Mouse (Mus musculus): ENCODE measurements around the gene Mcm10. TPM values are rescaled to one million over a fixed set of nuclear protein-coding genes. Genes with fewer than 3 reads are reported as not detected.

The Mcm10 gene
- polyA plus RNA-seq, 1 experiment from 2014 or later, result 12.1 TPM

DNA sequence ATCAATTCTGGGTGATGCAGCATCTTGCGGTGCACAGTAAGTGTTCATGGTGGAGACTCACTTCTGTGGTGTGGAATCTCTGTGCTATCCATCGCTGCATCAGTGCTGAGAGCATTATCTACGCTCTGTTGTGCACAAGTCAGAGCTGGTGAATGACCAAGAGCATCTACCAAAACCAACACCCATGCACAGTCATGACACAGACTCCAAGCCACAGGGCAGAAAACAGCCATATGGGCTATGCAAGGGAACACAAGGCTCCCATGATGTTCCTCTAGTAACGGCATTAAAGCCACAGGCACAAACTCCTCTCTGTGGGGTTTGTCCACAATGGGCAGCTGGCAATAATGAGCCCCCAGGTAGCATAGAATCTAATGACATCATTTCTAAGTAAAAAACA lies 17.2 kb upstream of the Mcm10 start:
- H3K4me3 ChIP-seq, result no peak overlapping the region
- no peaks in the 10 kb centered on the region for H3K9me3 ChIP-seq (replicated peaks)
- peaks cover 4% of the 10 kb centered on the region; the same call in 1 of the 2 replicates for H3K36me3 ChIP-seq
- H3K27me3 ChIP-seq, result no peaks in the 10 kb centered on the region
- H3K9ac ChIP-seq, result no peak overlapping the region
- H3K27ac ChIP-seq, result no peak overlapping the region
- no peak for ATAC-seq (replicated peaks; ENCODE audit: insufficient number of reproducible peaks, insufficient read depth, low FRiP score, low read depth)
- H3K4me1 ChIP-seq (replicated peaks), result peaks cover 5% of the 10 kb centered on the region; the same call in 1 of the 2 replicates
- no peak overlapping the region for H3K4me2 ChIP-seq
- 89% methylated on average over 4 of the region's 4 CpGs for WGBS

DNA sequence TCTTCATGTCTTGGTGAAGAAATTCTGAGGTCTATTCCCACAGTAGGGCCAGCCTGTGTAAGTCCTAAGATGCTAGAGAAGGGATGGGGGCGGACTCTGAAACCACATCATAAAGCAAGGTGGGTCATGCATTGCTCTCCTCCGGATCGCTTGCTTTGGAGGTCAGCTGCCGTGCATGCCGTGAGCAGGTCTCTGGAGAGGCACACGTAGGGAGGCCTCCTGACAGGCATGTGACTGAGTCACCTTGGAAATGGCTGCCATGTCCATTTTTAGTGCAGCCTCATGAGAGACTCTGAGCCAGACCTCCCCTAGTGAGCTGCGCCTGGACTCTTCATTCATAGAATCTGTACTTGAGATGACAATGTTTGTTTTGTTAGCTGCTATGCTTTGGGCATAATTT lies 15.5 kb upstream of the Mcm10 start:
- Histone ChIP-seq H3K9me3 (replicated peaks) (no peaks in the 10 kb centered on the region), H3K4me1 (replicated peaks) (peaks cover 3% of the 10 kb centered on the region; the same call in 1 of the 2 replicates), H3K36me3 (peaks cover 4% of the 10 kb centered on the region; the same call in 1 of the 2 replicates), H3K27ac (no peak overlapping the region), H3K4me3 (no peak overlapping the region), H3K4me2 (no peak overlapping the region), H3K27me3 (no peaks in the 10 kb centered on the region), H3K9ac (no peak overlapping the region)
- ATAC-seq (replicated peaks; ENCODE audit: insufficient number of reproducible peaks, insufficient read depth, low FRiP score, low read depth), result no peak
- 58% methylated on average over 7 of the region's 7 CpGs for whole genome bisulfite sequencing

GRCm38 (mm10) chr2:5027057-5027456 lies 14.5 kb upstream of the Mcm10 start:
- H3K27me3 ChIP-seq, result no peaks in the 10 kb centered on the region
- ATAC-seq (replicated peaks; ENCODE audit: insufficient number of reproducible peaks, insufficient read depth, low FRiP score, low read depth), result no peak
- H3K9ac ChIP-seq, result no peak overlapping the region
- peaks cover 3% of the 10 kb centered on the region; the same call in 1 of the 2 replicates for H3K4me1 ChIP-seq (replicated peaks)
- 89% methylated on average over 6 of the region's 6 CpGs for whole genome bisulfite sequencing
- no peaks in the 10 kb centered on the region for H3K9me3 ChIP-seq (replicated peaks)
- H3K27ac ChIP-seq, result no peak overlapping the region
- H3K36me3 ChIP-seq, result peaks cover 4% of the 10 kb centered on the region; the same call in 1 of the 2 replicates
- no peak overlapping the region for H3K4me2 ChIP-seq
- no peak overlapping the region for H3K4me3 ChIP-seq

- no peaks in the 10 kb centered on the region for H3K27me3 ChIP-seq
- peaks cover 4% of the 10 kb centered on the region; the same call in 1 of the 2 replicates for H3K36me3 ChIP-seq
- H3K9me3 ChIP-seq (replicated peaks), result no peaks in the 10 kb centered on the region
- 49% methylated on average over 4 of the region's 4 CpGs for WGBS
- H3K4me3 ChIP-seq, result no peak overlapping the region
- H3K9ac ChIP-seq, result no peak overlapping the region
- no peak overlapping the region for H3K4me2 ChIP-seq
- ATAC-seq (replicated peaks; ENCODE audit: insufficient number of reproducible peaks, insufficient read depth, low FRiP score, low read depth), result no peak
- H3K4me1 ChIP-seq (replicated peaks), result peaks cover 3% of the 10 kb centered on the region; the same call in 1 of the 2 replicates
- H3K27ac ChIP-seq, result no peak overlapping the region
These were observed 12.7 kb upstream of the Mcm10 start for GRCm38 (mm10) chr2:5025162-5025733.

GRCm38 (mm10) chr2:5023699-5024399 lies 11.3 kb upstream of the Mcm10 start:
- H3K27me3 ChIP-seq, result no peaks in the 10 kb centered on the region
- H3K9me3 ChIP-seq (replicated peaks), result no peaks in the 10 kb centered on the region
- 74% methylated on average over 14 of the region's 14 CpGs for WGBS
- no peak overlapping the region for H3K4me2 ChIP-seq
- no peak overlapping the region for H3K9ac ChIP-seq
- peaks cover 4% of the 10 kb centered on the region; the same call in 1 of the 2 replicates for H3K36me3 ChIP-seq
- H3K4me3 ChIP-seq, result no peak overlapping the region
- ATAC-seq (replicated peaks; ENCODE audit: insufficient number of reproducible peaks, insufficient read depth, low FRiP score, low read depth), result no peak
- no peak overlapping the region for H3K27ac ChIP-seq
- peaks cover 3% of the 10 kb centered on the region; the same call in 1 of the 2 replicates for H3K4me1 ChIP-seq (replicated peaks)

GRCm38 (mm10) chr2:5023275-5023674 lies 10.7 kb upstream of the Mcm10 start:
- Histone ChIP-seq H3K4me1 (replicated peaks) (peaks cover 3% of the 10 kb centered on the region; the same call in 1 of the 2 replicates), H3K4me3 (no peak overlapping the region), H3K27me3 (no peaks in the 10 kb centered on the region), H3K4me2 (no peak overlapping the region), H3K9me3 (replicated peaks) (no peaks in the 10 kb centered on the region), H3K9ac (no peak overlapping the region), H3K36me3 (peaks cover 4% of the 10 kb centered on the region; the same call in 1 of the 2 replicates), H3K27ac (no peak overlapping the region)
- no peak for ATAC-seq (replicated peaks; ENCODE audit: insufficient number of reproducible peaks, insufficient read depth, low FRiP score, low read depth)
- 16% methylated on average over 2 of the region's 2 CpGs for WGBS

- H3K27ac ChIP-seq, result no peak overlapping the region
- no peak overlapping the region for H3K4me2 ChIP-seq
- H3K27me3 ChIP-seq, result no peaks in the 10 kb centered on the region
- H3K9me3 ChIP-seq (replicated peaks), result no peaks in the 10 kb centered on the region
- no peak for ATAC-seq (replicated peaks; ENCODE audit: insufficient number of reproducible peaks, insufficient read depth, low FRiP score, low read depth)
- peaks cover 3% of the 10 kb centered on the region; the same call in 1 of the 2 replicates for H3K4me1 ChIP-seq (replicated peaks)
- H3K36me3 ChIP-seq, result no peaks in the 10 kb centered on the region
- no peak overlapping the region for H3K4me3 ChIP-seq
- 69% methylated on average over 1 of the region's 1 CpGs for WGBS
- H3K9ac ChIP-seq, result no peak overlapping the region
These were observed 7.1 kb upstream of the Mcm10 start for GRCm38 (mm10) chr2:5019708-5020107.

DNA sequence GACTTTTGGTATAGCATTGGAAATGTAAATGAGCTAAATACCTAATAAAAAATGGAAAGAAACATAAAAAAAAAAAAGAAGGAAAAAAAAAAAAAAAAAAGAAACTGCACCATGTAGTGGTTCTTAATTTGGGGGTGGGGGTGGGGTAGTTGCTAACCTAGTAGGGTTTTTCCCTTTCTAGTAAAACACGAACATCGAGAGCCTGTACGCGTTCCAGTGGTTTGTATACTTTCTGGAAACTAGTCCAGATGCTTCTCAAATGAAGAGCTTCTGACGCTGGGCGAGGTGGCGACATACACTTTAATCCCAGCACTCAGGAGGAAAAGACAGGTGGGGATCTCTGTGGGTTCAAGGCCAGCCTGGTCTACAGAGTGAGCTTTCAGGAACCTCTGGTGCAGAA lies 4.3 kb upstream of the Mcm10 start:
- no peak for ATAC-seq (replicated peaks; ENCODE audit: insufficient number of reproducible peaks, insufficient read depth, low FRiP score, low read depth)
- Histone ChIP-seq H3K27me3 (no peaks in the 10 kb centered on the region), H3K27ac (no peak overlapping the region), H3K9ac (no peak overlapping the region), H3K4me2 (no peak overlapping the region), H3K36me3 (no peaks in the 10 kb centered on the region), H3K9me3 (replicated peaks) (no peaks in the 10 kb centered on the region), H3K4me1 (replicated peaks) (peaks cover 2% of the 10 kb centered on the region), H3K4me3 (no peak overlapping the region)
- 84% methylated on average over 7 of the region's 7 CpGs for WGBS

DNA sequence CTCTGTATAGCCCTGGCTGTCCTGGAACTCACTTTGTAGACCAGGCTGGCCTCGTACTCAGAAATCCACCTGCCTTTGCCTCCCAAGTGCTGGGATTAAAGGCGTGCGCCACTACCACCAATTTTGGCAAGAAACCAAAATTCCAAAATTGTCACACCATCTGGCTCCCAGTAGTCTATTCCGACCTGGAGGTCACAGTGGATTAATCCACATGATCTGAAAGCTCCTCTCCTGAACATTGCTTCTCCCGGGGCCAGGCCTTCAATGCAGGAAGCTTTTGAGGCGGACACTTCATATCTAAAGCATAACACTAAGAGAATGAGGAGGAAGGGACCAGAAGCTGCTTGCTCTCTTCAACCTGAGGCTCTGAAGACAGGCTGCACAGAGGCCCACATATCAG lies 2.9 kb upstream of the Mcm10 start:
- peaks cover 8% of the 10 kb centered on the region for H3K4me1 ChIP-seq (replicated peaks)
- H3K9ac ChIP-seq, result no peak overlapping the region
- no peak for ATAC-seq (replicated peaks; ENCODE audit: insufficient number of reproducible peaks, insufficient read depth, low FRiP score, low read depth)
- H3K27me3 ChIP-seq, result no peaks in the 10 kb centered on the region
- 78% methylated on average over 6 of the region's 6 CpGs for WGBS
- no peaks in the 10 kb centered on the region for H3K9me3 ChIP-seq (replicated peaks)
- H3K36me3 ChIP-seq, result no peaks in the 10 kb centered on the region
- H3K4me2 ChIP-seq, result no peak overlapping the region
- no peak overlapping the region for H3K27ac ChIP-seq
- no peak overlapping the region for H3K4me3 ChIP-seq

DNA sequence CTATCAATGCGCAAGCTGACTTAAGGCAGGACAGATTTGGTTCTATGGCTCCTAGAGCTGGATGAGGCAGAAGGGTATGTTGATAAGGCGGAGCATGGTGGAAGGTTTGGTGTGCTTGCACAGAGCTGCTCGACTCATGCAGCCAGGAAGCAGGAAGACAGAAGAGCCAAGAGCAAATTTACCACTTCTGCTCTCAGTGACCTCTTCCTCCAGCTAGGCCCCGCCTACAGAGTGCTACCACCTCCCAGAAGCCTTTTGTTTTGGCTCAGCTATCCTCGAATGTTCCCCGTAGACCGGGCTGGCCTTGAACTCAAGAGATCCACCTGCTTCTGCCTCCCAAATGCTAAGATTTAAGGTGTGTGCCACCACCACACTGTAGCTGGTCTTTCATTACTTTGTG lies 2.0 kb upstream of the Mcm10 start:
- H3K27ac ChIP-seq, result no peak overlapping the region
- ATAC-seq (replicated peaks; ENCODE audit: insufficient number of reproducible peaks, insufficient read depth, low FRiP score, low read depth), result no peak
- H3K9me3 ChIP-seq (replicated peaks), result no peaks in the 10 kb centered on the region
- peaks cover 8% of the 10 kb centered on the region for H3K4me1 ChIP-seq (replicated peaks)
- no peak overlapping the region for H3K9ac ChIP-seq
- no peak overlapping the region for H3K4me3 ChIP-seq
- H3K27me3 ChIP-seq, result no peaks in the 10 kb centered on the region
- H3K36me3 ChIP-seq, result no peaks in the 10 kb centered on the region
- 71% methylated on average over 7 of the region's 7 CpGs for WGBS
- H3K4me2 ChIP-seq, result no peak overlapping the region

- Histone ChIP-seq H3K9ac (peak overlapping the region; percentile 65), H3K4me1 (replicated peaks) (peaks cover 8% of the 10 kb centered on the region), H3K9me3 (replicated peaks) (no peaks in the 10 kb centered on the region), H3K27ac (no peak overlapping the region), H3K27me3 (no peaks in the 10 kb centered on the region), H3K4me2 (peak overlapping the region; percentile 81), H3K36me3 (peaks cover 13% of the 10 kb centered on the region), H3K4me3 (peak overlapping the region; percentile 85)
- WGBS, result 10% methylated on average over 8 of the region's 8 CpGs
- ATAC-seq (replicated peaks; ENCODE audit: insufficient number of reproducible peaks, insufficient read depth, low FRiP score, low read depth), result no peak
These were observed 597 bp downstream of the Mcm10 start for GRCm38 (mm10) chr2:5011898-5012490.
